Mouse (Mus musculus) bone marrow, adult 2 months (tissue): ENCODE measurements around the gene Epha6.

Experiments used
- CTCF ChIP-seq: fragments of 200-500 bp; IDR thresholded peaks from 2 replicates; pipeline ENCODE4 v1.5.1; 2011; ENCODE audit warnings: low read length, control low read depth; ENCODE audit not compliant: control insufficient read depth, insufficient read depth
- POLR2A ChIP-seq: fragments of 200-500 bp; IDR thresholded peaks from 2 replicates; pipeline ENCODE4 v1.6.1; 2011; ENCODE audit warnings: low read depth, mild to moderate bottlenecking, control low read depth, low read length, borderline replicate concordance; ENCODE audit not compliant: control insufficient read depth

- TF ChIP-seq CTCF (no peak), POLR2A (no peak)
These were observed 503.1 kb downstream of the Epha6 start for GRCm38 (mm10) chr16:60102210-60102609.
